Mouse (Mus musculus): ENCODE data around the gene Abt1. TPM values are rescaled to one million over a fixed set of nuclear protein-coding genes. Genes with fewer than 3 reads are reported as not detected.

Gene Abt1
- 12.4 TPM for polyA plus RNA-seq (2017; shearing (Covaris generic))

DNA sequence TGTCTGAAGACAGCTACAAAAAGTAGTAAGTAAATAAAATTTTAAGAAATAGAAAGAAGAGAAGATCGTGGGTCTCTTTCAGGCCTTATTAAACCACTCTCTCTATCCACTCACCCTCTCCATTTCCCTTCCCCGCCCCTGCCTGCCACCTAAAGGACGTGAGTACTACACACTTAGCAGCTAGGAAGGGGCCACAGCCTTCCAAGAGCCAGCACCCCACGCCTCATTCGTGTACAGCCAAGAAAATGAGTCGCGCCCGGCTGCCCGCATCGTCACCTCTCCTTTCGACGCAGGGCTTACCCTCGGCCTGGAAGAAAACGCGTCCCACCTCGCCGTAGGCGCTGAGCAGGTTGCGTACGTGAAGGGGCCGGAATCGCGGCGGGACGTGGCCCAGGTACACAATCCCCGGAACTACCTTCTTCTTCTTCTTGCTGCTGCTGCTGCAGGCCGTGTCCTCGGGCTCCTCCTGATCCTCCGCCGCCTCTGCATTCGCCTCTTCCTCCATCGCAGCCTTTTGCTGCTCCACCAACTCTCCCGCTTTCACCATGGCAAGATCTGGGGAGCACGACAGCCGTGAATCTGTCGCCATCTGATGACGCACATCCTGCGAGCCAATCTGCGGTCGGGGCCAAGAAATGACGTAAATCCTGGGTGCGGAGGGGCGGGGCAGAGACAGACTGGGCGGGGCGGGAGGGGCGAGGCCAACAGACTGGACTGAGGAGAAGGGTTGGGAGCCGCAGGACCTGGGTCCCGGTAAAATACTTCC, at the start of gene Abt1:
TSS of gene Abt1 (minus strand) at position 581 of the 766 bp plus-strand sequence.

DNA sequence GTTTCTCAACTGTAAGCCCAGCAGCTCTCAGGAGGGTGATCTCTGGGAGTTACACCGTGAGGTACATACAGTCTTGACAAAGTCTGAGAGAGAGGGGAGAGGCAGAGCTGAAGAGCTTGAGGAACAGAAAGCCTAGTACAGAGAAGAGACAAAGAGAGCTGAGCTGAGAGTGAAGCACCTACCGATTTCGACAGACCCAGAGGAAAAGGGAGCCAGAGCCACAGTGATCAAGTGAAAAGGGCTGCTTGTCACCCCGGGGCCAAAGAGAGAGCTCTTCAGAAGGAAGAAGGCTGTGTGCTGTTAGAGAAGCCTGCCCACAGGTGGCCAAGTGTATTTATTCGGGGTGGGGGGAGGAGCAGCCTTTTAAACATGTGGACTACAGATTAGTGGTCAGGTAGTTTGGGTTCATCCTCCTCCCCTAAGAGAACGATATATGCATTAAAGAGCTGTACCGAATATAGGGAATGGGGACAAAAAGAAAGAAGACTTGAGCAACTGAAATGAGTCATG, 42.0 kb upstream of the Abt1 start, which contains the start of gene Btn1a1:
TSS of gene Btn1a1 (minus strand) at position 302 of the 510 bp plus-strand sequence.

DNA sequence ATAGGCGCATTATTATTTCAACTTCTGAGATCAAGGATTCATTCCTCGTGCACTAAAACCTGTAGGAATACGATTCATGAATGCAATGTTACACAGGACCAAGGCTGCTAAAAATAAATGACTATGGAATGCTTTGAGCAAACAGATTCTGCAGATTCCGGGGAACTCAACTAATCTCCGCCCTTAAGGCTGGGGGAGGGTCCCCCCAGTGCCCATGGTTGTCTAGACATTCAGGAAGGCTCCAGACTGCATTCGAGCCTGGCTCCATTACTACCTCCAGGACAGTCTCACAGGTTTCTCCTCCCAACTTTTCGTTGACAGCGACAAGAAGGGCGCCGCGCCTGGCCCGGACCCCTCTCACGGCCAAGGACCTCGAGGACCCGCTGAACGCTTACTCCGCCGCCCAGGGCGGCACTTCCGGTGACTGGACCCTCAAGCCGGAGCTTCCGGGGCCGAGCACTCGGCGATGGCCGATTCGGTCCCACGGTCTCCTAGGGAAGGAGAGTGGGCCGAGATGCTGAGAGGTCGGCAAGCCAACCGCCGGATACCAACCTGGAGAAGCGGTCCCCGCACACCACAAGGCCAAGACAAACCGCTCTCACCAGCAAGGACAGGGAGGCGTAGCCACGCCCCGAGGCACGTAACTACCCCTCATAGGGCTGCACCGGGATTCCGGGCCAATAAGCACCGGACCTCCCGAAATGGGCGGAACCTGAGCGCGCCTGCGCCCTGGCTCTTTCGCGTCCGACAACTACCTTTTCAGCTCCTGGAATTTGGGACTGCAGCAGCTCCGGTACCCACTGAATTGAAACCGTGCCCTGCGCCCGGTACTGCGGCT, 54.9 kb downstream of the Abt1 start, which contains the start of gene Zfp322a:
TSS of gene Zfp322a (minus strand) at position 626 of the 838 bp plus-strand sequence.

Other genes starting within 250 kb of the Abt1 start
- not detected for gene Vmn1r220, start 235.9 kb downstream of the Abt1 start, polyA plus RNA-seq (2017; shearing (Covaris generic))
- gene Vmn1r221, start 209.7 kb downstream of the Abt1 start, polyA plus RNA-seq (2017; shearing (Covaris generic)), result not detected
- gene Vmn1r222, start 187.9 kb downstream of the Abt1 start, polyA plus RNA-seq (2017; shearing (Covaris generic)), result not detected
- not detected for gene Vmn1r223, start 176.7 kb downstream of the Abt1 start, polyA plus RNA-seq (2017; shearing (Covaris generic))
- gene Zfp322a, start 54.7 kb downstream of the Abt1 start, polyA plus RNA-seq (2017; shearing (Covaris generic)), result 32.3 TPM
- gene Btn1a1, start 42.0 kb upstream of the Abt1 start, polyA plus RNA-seq (2017; shearing (Covaris generic)), result not detected
- gene Btn2a2, start 65.0 kb upstream of the Abt1 start, polyA plus RNA-seq (2017; shearing (Covaris generic)), result not detected
- gene Hist1h4h, start 107.2 kb upstream of the Abt1 start, polyA plus RNA-seq (2017; shearing (Covaris generic)), result 4.6 TPM
- not detected for gene Hist1h2af, start 110.0 kb upstream of the Abt1 start, polyA plus RNA-seq (2017; shearing (Covaris generic))
- gene Hist1h3g, start 111.6 kb upstream of the Abt1 start, polyA plus RNA-seq (2017; shearing (Covaris generic)), result not detected
- gene Hist1h2bh, start 119.5 kb upstream of the Abt1 start, polyA plus RNA-seq (2017; shearing (Covaris generic)), result 0.29 TPM
- gene Hist1h3f, start 120.2 kb upstream of the Abt1 start, polyA plus RNA-seq (2017; shearing (Covaris generic)), result 0.24 TPM
- gene Hist1h4f, start 127.8 kb upstream of the Abt1 start, polyA plus RNA-seq (2017; shearing (Covaris generic)), result not detected
- gene Hist1h1d, start 129.4 kb upstream of the Abt1 start, polyA plus RNA-seq (2017; shearing (Covaris generic)), result 0.40 TPM
- 0.90 TPM for gene Hist1h3e, start 138.5 kb upstream of the Abt1 start, polyA plus RNA-seq (2017; shearing (Covaris generic))
- 1.6 TPM for gene Hist1h2ae, start 147.4 kb upstream of the Abt1 start, polyA plus RNA-seq (2017; shearing (Covaris generic))
- gene Hist1h2bg, start 147.5 kb upstream of the Abt1 start, polyA plus RNA-seq (2017; shearing (Covaris generic)), result 2.2 TPM
- gene Hist1h2bf, start 150.3 kb upstream of the Abt1 start, polyA plus RNA-seq (2017; shearing (Covaris generic)), result 1.3 TPM
- not detected for gene Hist1h2ad, start 150.5 kb upstream of the Abt1 start, polyA plus RNA-seq (2017; shearing (Covaris generic))
- not detected for gene Hist1h3d, start 151.9 kb upstream of the Abt1 start, polyA plus RNA-seq (2017; shearing (Covaris generic))
- 32.4 TPM for gene Hist1h4d, start 157.7 kb upstream of the Abt1 start, polyA plus RNA-seq (2017; shearing (Covaris generic))
- 5.6 TPM for gene Hist1h2be, start 197.3 kb upstream of the Abt1 start, polyA plus RNA-seq (2017; shearing (Covaris generic))
- 16.6 TPM for gene Hist1h1e, start 198.7 kb upstream of the Abt1 start, polyA plus RNA-seq (2017; shearing (Covaris generic))

Measured in inflammation-experienced regulatory T-cells, adult 16 weeks (primary cell).